Mouse (Mus musculus): Measurements from ENCODE around the gene Msantd2. TPM values are rescaled to one million over a fixed set of nuclear protein-coding genes. Genes with fewer than 3 reads are reported as not detected.

The Msantd2 gene
- polyA plus RNA-seq, 1 experiment, result 42.9 TPM

DNA sequence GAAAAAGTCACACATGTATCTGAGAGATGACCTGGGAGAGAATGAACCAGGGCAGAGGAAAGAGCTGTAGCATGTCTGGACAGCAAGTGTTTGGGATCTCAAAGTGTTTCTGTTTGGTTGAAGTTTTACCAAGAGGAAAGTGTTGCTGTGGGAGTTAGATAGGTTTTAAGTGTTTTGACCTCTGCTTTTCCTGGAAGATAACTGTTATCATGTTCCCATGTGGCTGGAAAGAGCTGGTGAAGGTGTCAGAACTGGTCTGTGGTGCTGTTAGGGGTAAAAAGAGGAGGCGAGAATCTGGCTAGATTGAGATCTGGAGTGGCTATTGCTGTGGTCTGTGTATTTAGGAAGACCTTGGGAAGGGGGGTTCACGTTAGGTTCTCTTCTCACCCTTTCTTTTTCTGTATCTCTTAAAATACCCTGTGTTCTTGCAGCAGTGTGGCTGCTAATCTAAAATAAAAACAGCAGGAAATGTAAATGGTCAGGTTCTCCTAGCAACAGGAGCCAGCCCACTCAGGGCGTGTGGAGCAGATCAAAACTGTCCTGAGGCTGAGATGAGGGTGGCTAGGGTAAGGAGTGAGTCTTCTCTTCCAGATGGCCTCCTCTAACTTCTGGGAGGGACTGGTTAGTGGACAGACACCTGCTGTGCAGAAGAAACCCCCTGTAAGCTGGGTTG lies 83.2 kb downstream of the Msantd2 start:
- 0 out of 2 replicates have a peak, but pooled peaks cover 3% of the 10 kb centered on the region for H3K27me3 ChIP-seq (ENCODE audit: control insufficient read depth, insufficient read depth, low read length)
- no peak for TF ChIP-seq CTCF (IDR thresholded peaks at IDR 0.05; ENCODE audit: borderline replicate concordance, control insufficient read depth, extremely low read depth, insufficient read depth, low read length, poor library complexity)
- no peak overlapping the region for H3K4me3 ChIP-seq (ENCODE audit: control insufficient read depth, insufficient read depth, low read length)
- no peak overlapping the region for H3K27ac ChIP-seq (ENCODE audit: control insufficient read depth, insufficient read depth, low read length)
- no peak for DNase-seq
- no peaks in the 10 kb centered on the region for H3K36me3 ChIP-seq (ENCODE audit: control insufficient read depth, insufficient read depth, low read length)
- 35% methylated on average over 3 of the region's 3 CpGs for WGBS
- H3K4me1 ChIP-seq (replicated peaks; ENCODE audit: control insufficient read depth, insufficient read depth, low read length), result peaks cover 17% of the 10 kb centered on the region

Other genes starting within 250 kb of the Msantd2 start
- 38.2 and 44.1 TPM in 2 replicates for gene Slc37a2, start 233.6 kb upstream of the Msantd2 start, polyA plus RNA-seq (2012; rRNA removed)
- gene Ccdc15, start 140.9 kb upstream of the Msantd2 start, polyA plus RNA-seq (2012; rRNA removed), result 6.2 and 10.7 TPM in 2 replicates
- 0.09 and 0.14 TPM in 2 replicates for gene Hepacam, start 122.0 kb upstream of the Msantd2 start, polyA plus RNA-seq (2012; rRNA removed)
- 5.5 and 6.6 TPM in 2 replicates for gene Robo4, start 87.4 kb upstream of the Msantd2 start, polyA plus RNA-seq (2012; rRNA removed)
- 0.78 and 0.94 TPM in 2 replicates for gene Robo3, start 56.1 kb upstream of the Msantd2 start, polyA plus RNA-seq (2012; rRNA removed)
- gene Esam, start 38.8 kb downstream of the Msantd2 start, polyA plus RNA-seq (2012; rRNA removed), result 9.6 and 14.1 TPM in 2 replicates
- 1.5 and 3.3 TPM in 2 replicates for gene Vsig2, start 49.9 kb downstream of the Msantd2 start, polyA plus RNA-seq (2012; rRNA removed)
- gene Nrgn, start 63.6 kb downstream of the Msantd2 start, polyA plus RNA-seq (2012; rRNA removed), result 14.2 and 16.2 TPM in 2 replicates
- gene Siae, start 66.4 kb downstream of the Msantd2 start, polyA plus RNA-seq (2012; rRNA removed), result 9.0 and 10.0 TPM in 2 replicates
- gene Spa17, start 124.4 kb downstream of the Msantd2 start, polyA plus RNA-seq (2012; rRNA removed), result 0.20 and 0.47 TPM in 2 replicates
- 46.5 and 54.2 TPM in 2 replicates for gene Tbrg1, start 168.0 kb downstream of the Msantd2 start, polyA plus RNA-seq (2012; rRNA removed)
- gene Panx3, start 179.9 kb downstream of the Msantd2 start, polyA plus RNA-seq (2012; rRNA removed), result not detected in 2 replicates
- not detected in 2 replicates for gene Olfr160, start 226.9 kb downstream of the Msantd2 start, polyA plus RNA-seq (2012; rRNA removed)

Measured in thymus, adult 2 months (tissue).